Mouse (Mus musculus): Measurements from ENCODE around the gene Tpcn2. TPM values are rescaled to one million over a fixed set of nuclear protein-coding genes. Genes with fewer than 3 reads are reported as not detected.

Gene Tpcn2
- 7.2 and 8.2 TPM in 2 replicates for polyA plus RNA-seq (2012; rRNA removed)

DNA sequence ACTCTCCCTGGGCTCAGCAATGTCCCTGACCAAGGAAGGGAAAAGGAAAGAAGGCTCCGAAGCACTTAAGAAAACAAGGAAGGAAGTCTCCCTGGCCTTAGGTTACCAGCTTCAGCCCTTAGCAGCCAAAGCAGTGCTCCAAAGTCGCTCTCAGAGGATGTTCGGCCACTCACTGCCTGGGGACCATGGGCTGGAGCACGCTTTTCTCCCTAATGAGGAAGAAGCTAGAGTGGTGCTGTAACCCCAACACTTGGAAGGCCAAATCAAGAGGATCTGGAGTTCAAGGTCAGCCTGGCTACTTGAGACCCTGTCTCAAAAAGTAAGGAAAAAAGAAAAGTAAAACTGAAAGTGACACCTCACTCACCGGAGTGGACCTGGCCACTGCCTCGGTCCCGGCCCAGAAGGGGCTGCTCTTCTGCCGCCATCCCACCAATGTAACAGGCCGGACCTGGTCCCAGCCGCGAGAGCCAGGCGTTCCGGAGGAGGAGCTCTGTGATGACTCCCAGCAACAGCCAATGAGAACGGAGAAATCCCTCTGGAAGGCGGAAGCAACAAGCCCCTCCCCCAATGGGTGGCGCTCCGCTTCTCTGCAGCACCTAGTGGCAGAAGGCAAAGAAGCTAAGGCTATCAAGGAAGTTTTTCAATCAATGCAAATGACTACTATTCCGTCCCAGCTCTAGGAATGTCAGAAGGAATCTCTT, at the start of gene Tpcn2:
Tpcn2 (minus strand) TSS at position 525 of the 701 bp plus-strand sequence.
- DNase-seq (ENCODE audit: extremely low spot score in 1 of 2, low spot score in 1 of 2), result peak; percentile 76 to 94

DNA sequence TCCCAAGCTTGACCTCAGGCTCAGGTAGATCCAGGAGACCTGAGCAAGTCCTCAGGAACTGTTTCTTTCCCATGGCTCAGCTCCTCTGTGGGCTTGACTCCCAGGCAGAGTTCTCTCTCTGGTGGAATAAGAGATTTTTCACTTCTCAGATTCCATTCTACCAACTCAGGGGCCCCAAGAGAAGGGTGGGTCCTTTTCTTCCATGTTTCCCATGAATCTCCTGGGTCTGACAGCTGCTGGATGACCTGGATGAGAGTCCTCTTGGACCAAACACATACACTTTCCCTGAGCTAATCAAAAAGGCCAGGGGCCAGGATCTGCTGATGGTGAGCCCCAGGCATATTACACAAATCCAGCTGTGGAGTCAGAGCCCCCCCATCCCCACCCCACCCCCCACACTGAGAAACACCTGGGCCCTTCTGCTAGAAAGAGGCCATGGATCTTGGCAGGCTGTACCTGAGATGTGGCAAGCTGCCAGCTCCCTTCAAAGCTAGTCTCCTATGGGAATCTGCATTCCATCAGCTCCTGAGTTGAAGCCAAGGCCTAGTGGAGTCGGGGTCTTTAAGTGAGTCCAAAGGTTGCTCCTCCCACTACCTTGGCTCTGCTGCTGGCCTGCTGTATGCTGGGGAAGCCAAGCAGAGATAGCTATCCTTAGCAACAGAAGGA, 48.7 kb upstream of the Tpcn2 start:
- DNase-seq (ENCODE audit: extremely low spot score in 1 of 2, low spot score in 1 of 2), result no peak

GRCm38 (mm10) chr7:145330641-145331040, 46.8 kb upstream of the Tpcn2 start:
- DNase-seq (ENCODE audit: extremely low spot score in 1 of 2, low spot score in 1 of 2), result no peak

DNA sequence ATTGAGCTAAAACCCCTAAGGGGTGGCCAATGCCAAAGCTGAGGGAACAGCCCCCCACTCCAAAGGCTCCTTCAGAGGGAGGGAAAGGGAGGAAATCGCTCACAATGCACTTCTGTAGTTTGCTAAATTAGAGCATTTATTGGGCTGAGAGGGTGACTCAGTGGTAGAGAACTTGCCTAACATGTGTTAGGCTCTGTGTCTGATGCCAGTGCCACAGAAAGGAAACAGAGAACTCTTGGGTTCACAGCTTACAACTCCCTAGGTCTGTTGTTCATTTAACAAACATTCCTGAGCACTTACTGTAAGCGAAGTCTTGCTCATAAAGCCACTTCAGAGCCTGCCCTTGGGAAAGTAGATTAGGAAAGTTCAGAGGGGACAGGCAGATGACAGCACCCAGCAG, 46.2 kb upstream of the Tpcn2 start:
- DNase-seq (ENCODE audit: extremely low spot score in 1 of 2, low spot score in 1 of 2), result no peak

DNA sequence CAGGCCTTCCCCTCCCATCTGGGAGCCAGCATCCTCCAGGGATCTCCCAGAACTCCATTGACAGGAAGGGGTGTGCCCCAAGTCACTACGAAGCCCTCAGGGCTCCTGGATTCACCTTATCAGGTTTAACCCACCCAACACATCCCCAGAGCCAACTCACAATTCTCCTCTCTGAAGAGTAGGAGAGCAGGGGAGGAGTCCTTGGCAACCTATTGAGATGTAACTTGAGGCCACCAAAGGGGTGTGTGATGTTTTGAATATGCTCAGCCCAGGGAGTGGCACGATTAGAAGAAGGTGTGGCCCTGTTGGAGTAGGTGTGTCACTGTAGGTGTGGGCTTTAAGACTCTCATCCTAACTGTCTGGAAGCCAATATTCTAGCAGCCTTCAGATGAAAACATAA, 41.9 kb upstream of the Tpcn2 start:
- DNase-seq (ENCODE audit: extremely low spot score in 1 of 2, low spot score in 1 of 2), result no peak

- DNase-seq (ENCODE audit: extremely low spot score in 1 of 2, low spot score in 1 of 2), result no peak
Measured at GRCm38 (mm10) chr7:145323607-145324006, 39.8 kb upstream of the Tpcn2 start.

GRCm38 (mm10) chr7:145319481-145319880, 35.7 kb upstream of the Tpcn2 start:
- DNase-seq (ENCODE audit: extremely low spot score in 1 of 2, low spot score in 1 of 2), result peak; percentile 30 to 59

GRCm38 (mm10) chr7:145317522-145317921, 33.7 kb upstream of the Tpcn2 start:
- no peak for DNase-seq (ENCODE audit: extremely low spot score in 1 of 2, low spot score in 1 of 2)

GRCm38 (mm10) chr7:145314785-145315411, 31.1 kb upstream of the Tpcn2 start, which contains the start of gene Mrgprd:
Gene Mrgprd (plus strand): TSS chr7:145314835.
- DNase-seq (ENCODE audit: extremely low spot score in 1 of 2, low spot score in 1 of 2), result no peak

DNA sequence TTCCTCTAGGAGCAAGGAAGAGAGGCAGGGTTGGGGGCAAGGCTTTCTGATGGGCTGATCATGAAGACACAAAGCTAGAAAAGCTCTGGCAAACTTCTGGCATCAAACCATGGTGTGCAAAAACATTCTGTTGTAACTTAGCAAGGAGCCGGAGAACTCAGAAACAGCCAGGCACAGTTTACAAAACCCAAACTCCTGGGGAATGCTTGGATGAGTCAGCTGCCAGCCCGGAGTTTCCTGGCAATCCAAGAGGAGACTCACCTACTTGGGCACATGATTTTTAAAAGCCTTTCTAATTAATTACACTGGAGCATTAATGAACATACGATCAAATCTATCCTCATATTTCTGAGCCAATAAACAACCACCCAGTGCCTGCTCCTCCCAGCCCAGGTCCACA, 28.3 kb upstream of the Tpcn2 start:
- DNase-seq (ENCODE audit: extremely low spot score in 1 of 2, low spot score in 1 of 2), result no peak

DNA sequence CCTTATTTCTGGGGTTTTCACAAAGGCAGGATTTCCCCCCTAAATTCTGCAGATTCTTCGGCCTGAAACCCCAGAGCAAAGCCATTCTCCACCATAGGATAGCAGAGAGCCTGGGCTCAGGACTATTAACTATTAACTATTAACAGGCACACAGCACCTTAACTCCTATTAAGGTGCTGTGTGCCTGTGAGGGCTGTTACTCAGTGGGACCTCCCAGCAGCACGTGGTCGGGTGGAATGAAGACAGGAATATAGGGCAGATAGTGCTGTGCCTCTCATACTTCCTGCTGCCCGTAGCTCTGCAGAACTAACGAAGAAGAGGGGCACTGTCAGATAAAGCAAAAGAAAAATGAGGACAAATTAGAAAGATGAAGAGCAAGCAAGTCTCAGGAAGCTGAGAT, 26.7 kb upstream of the Tpcn2 start:
- DNase-seq (ENCODE audit: extremely low spot score in 1 of 2, low spot score in 1 of 2), result no peak

GRCm38 (mm10) chr7:145309877-145310276, 26.1 kb upstream of the Tpcn2 start:
- DNase-seq (ENCODE audit: extremely low spot score in 1 of 2, low spot score in 1 of 2), result no peak

- DNase-seq (ENCODE audit: extremely low spot score in 1 of 2, low spot score in 1 of 2), result no peak
Measured at GRCm38 (mm10) chr7:145308866-145309265, 25.1 kb upstream of the Tpcn2 start.

GRCm38 (mm10) chr7:145308061-145308675, 24.4 kb upstream of the Tpcn2 start:
- no peak for DNase-seq (ENCODE audit: extremely low spot score in 1 of 2, low spot score in 1 of 2)

GRCm38 (mm10) chr7:145307636-145308035, 23.8 kb upstream of the Tpcn2 start:
- no peak for DNase-seq (ENCODE audit: extremely low spot score in 1 of 2, low spot score in 1 of 2)

DNA sequence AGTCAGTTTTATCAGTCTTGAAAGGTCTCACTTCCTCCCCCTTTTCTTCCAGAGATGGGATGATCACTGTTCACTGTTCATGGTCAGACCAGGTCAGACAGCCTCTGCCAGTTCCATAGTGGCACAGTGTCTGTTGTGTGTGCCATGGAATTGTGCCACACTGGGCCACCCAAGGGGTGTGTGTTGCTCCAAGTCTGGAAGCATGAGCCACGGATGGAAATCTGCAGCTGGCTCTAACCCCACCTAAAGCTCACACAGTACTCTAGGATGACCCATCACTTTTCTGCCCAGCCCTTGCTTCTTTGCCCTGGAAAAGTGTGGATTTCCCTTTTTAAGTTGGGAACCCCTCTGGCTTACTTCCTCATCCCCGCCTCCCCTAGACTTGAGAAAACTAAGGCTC, 20.3 kb upstream of the Tpcn2 start:
- DNase-seq (ENCODE audit: extremely low spot score in 1 of 2, low spot score in 1 of 2), result no peak

DNA sequence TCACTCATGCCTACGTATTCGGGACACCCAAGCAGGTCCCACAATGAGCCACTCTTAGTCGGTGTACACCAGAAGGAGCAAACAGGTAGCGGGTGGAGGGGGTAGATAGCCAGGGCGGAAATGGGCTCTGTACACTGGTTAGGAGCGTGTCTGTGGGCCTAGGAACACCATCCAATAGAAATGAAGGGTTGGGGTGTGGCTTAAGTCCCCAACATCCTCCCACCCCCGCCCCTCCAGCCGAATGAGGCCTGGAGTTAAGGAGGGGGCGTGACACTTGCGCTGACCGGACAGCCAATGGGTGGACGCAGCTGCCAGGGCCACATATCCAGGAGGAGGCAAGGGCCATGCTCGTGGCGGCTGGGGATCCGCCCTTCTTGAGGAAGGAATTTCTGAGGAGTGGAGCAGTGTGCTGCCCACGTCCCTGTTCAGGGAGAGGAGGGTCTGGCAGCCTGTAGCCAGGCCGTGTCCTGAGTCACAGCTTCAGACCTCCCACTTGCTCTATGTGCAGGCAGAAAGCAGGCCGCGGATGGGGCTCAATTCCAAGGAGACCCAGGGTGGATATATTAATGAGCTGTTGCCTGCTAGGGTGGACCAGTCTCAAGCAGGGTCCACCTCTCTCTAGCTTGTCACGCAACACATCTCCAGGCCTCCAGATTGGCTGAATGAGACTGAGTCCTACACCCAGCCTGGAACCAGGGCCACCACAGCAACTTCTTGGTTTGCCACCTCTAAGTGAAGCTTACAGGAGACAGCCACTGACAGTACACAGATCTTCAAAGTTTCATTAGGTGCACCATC, 18.9 kb upstream of the Tpcn2 start:
- no peak for DNase-seq (ENCODE audit: extremely low spot score in 1 of 2, low spot score in 1 of 2)

- no peak for DNase-seq (ENCODE audit: extremely low spot score in 1 of 2, low spot score in 1 of 2)
Measured at GRCm38 (mm10) chr7:145301341-145302005, 17.7 kb upstream of the Tpcn2 start.

DNA sequence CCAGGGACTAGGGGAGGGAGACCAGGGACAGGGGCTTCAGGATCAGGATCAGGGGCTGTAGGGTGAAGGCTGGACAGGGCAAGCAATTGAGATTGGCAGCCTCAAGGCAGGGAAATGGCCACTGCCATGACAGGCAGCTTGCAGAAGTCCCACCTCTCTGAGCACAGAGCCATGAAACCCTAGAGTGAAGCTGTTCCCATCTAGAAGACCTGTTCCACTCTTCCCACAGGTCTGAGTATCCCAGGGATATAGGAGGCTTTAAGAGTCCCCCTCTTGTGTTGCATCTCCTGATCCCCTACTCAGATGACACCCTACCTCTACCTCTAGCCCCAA, 17.2 kb upstream of the Tpcn2 start:
- no peak for DNase-seq (ENCODE audit: extremely low spot score in 1 of 2, low spot score in 1 of 2)

All from frontal cortex, adult 2 months (tissue).